Mouse (Mus musculus): ENCODE data around the gene Syt2.
A peak's percentile ranks its signal among the peaks of the same experiment; 100 is the strongest.

Gene Syt2

DNA sequence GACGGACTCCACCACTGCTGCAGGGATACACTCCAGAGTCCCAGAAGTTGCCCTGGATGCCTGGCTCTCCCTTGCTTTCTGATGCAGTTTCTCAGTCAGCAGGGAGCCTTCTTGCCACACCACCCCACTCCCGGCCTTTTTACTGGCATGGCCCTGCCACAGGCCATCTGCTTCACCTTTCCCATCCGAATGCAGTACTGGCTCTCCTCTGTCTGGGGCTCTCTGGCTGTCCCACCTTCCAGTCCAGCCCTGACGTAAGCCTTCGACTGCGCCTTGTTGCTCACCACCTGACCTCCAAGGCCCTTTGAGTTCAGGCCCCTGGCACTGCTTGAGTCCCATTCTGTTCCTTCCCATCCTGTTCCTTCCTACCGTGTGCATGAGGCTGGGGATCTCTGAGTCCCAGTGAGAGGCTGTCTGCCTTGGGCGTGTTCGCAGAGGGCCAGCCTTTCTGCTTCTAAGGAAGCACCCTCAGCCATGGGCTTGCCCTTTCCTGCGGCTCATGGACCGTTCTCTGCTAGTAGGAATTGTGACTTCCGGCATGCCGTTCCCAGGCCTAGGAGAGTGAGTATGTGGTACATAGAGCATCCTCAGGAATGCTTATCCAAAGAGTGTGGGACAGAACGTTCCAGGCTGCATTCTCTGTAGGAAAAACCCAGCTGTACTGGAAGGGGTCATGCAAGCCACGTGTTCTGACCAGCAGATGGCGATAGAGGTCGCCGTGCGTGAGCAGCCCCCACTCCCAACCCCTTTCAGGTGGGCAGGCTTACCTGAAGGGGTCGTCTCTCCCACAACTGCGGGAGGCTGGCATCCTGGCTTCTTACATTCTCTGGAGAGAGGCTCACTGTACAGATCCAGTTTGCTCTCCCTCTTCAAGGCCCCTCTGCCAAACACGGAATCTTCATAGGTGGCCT is 58.2 kb downstream of the Syt2 start:
- peak; percentile 36 for DNase-seq (ENCODE audit: low read depth, low spot score)

DNA sequence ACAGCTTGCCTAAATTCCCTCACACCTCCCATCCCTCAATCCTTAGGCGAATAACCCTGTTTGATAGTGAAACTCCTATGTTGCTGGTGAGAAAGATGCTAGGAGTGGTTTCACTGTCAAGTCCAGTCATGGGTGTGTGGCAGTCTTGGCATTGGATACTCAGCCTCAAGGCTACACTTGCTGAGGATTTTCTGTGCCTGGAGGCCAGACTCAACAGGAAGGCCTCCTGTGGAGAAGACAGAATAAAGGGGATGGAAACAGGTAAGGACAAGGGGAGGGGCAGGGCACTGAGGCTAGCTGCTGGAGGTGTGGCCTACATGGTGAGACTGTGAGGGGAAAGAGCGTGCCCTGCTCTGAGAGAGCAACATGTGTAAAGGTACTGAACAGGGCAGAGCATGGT is 60.1 kb downstream of the Syt2 start:
- no peak for DNase-seq (ENCODE audit: low read depth, low spot score)

- DNase-seq (ENCODE audit: low read depth, low spot score), result no peak
Measured at GRCm38 (mm10) chr1:134707516-134707915, 61.0 kb downstream of the Syt2 start.

DNA sequence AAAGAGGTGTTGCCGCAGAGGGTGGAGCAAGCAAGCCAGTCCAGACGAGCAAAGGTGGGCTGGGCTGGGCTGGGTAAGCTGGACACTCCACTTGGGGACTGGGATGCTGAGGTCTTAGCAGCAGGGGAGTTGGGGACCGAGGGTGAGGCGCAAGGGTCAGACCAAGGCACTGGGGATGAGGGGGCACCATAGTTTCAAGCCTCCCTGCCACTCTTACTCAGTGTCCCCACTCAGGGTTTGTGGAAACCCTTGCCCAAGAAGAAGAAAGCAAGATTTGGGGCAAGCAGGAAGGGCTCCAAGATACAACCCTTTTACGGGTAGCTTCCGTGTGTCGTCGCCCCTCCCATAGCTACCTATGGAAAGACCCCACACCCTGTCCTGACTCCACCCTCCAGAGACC is 61.8 kb downstream of the Syt2 start:
- no peak for DNase-seq (ENCODE audit: low read depth, low spot score)

- DNase-seq (ENCODE audit: low read depth, low spot score), result peak; percentile 37
Measured at GRCm38 (mm10) chr1:134708801-134709385, 62.4 kb downstream of the Syt2 start.

- no peak for DNase-seq (ENCODE audit: low read depth, low spot score)
Measured at GRCm38 (mm10) chr1:134709411-134710306, 63.2 kb downstream of the Syt2 start.

- DNase-seq (ENCODE audit: low read depth, low spot score), result no peak
Measured at GRCm38 (mm10) chr1:134711061-134711460, 64.6 kb downstream of the Syt2 start.

GRCm38 (mm10) chr1:134711653-134712052 is 65.2 kb downstream of the Syt2 start:
- DNase-seq (ENCODE audit: low read depth, low spot score), result no peak

DNA sequence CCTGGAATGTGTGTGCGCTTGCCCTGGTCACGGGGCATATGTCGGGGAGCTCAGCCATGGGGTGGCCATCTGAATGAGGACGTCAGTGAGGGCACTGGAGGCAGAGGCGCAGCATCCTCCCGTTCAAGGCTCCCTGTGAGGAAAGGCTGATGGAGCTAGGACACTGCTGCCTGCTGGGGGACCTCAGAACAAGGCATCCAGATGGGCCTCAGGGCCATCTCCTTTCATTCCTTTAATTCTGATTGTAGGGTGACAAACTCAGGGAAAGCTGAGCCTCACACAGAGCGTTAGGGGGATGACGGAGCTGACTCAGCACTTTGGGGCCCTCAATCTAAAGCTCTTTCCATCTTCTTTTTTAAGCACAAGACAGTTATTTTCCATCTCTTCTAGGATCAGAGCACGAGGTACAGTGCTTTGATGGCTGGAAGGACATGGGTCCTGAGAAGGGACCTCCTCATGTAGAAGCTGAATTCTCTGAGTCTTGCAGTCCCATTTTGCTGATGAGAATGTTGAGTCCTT is 66.4 kb downstream of the Syt2 start:
- no peak for DNase-seq (ENCODE audit: low read depth, low spot score)

DNA sequence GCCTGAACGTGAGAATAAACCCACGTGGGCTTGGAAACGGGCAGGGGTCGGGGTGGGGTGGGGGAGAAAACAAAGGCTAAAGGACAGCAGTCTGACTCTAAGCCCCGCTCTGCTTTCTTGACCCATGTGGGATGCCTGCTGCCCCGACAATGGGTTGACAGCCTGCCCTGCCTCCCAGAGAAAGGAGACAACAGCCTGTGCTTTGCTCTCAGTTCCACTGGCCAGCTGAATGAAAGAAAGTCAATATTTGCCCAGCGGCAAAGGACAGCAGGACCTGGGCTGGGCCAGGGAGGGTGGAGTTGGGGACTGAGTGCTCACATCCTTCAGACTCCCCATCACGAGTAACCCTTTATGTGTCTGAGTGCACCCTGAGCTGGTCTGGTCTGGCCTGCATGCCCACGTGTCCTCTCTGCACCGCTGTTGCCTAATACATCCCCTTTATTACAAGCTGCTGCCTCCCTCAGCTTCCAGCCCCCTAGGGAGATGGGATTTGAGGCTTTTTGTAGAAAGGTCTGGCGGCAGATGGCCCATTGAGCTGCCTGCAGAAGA is 67.0 kb downstream of the Syt2 start:
- DNase-seq (ENCODE audit: low read depth, low spot score), result no peak

DNA sequence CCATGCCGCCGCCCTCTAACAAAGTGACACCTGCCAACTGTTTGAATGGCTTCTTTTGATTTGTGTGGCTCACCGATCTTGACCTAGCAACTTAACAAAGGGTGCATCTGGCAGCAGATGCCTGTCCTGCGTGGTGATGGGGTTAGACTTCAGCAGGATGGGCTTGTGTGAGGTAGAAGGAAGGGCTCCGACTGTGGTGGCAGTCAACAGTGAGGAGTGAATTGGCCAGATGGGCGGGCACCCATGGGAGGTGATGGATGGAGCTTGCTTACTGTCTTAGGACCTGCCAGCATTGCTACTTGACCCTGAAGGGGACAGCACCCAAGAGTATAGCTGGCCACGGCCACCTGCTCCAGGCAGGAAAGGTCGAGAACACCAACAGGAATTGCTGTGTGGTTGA is 67.7 kb downstream of the Syt2 start:
- DNase-seq (ENCODE audit: low read depth, low spot score), result no peak

- no peak for DNase-seq (ENCODE audit: low read depth, low spot score)
Measured at GRCm38 (mm10) chr1:134715092-134715491, 68.6 kb downstream of the Syt2 start.

GRCm38 (mm10) chr1:134719718-134720304 is 73.3 kb downstream of the Syt2 start:
- DNase-seq (ENCODE audit: low read depth, low spot score), result no peak

DNA sequence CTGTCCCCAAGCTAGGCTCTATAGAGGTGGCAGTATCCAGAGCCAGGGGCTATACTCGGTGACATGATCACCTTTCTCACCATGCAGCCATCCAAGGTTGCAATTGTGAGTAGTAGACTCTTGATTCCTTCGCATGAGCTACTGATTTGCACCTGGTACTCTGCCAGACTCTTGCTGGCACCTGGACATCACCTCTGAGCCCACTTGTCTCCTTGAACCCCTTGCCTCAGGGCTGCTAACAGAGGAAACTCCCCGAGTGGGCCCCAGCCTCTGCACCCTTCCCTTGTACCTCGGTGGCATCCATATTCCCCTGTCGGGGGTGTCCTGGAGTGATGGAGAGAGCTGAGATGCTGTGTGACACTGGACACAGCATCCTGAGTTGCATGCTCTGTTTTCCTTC is 75.0 kb downstream of the Syt2 start:
- no peak for DNase-seq (ENCODE audit: low read depth, low spot score)

GRCm38 (mm10) chr1:134722891-134723290 is 76.4 kb downstream of the Syt2 start:
- DNase-seq (ENCODE audit: low read depth, low spot score), result no peak

- DNase-seq (ENCODE audit: low read depth, low spot score), result no peak
Measured at GRCm38 (mm10) chr1:134725276-134725675, 78.8 kb downstream of the Syt2 start.

- DNase-seq (ENCODE audit: low read depth, low spot score), result no peak
Measured at GRCm38 (mm10) chr1:134726480-134726879, 80.0 kb downstream of the Syt2 start.

- no peak for DNase-seq (ENCODE audit: low read depth, low spot score)
Measured at GRCm38 (mm10) chr1:134727256-134727655, 80.8 kb downstream of the Syt2 start.

DNA sequence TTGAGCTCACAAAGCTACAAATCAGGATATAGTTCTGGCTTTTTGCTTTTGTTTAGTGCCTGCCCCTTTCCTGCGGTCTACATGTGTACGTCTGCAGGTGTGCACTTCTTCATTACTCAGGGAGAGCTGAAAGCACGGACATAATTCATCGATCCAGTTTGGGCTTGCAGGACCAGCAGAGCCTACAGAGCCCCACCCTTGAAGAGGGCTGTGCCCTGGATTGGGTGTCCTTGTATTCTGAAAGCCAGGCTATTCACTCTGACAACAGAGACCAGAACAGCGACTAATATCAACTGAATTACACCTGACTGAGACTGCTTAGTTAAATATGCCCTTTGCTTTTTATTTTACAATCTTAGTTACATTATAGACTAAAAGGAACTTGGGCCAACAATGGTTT is 87.2 kb downstream of the Syt2 start:
- DNase-seq (ENCODE audit: low read depth, low spot score), result no peak

DNA sequence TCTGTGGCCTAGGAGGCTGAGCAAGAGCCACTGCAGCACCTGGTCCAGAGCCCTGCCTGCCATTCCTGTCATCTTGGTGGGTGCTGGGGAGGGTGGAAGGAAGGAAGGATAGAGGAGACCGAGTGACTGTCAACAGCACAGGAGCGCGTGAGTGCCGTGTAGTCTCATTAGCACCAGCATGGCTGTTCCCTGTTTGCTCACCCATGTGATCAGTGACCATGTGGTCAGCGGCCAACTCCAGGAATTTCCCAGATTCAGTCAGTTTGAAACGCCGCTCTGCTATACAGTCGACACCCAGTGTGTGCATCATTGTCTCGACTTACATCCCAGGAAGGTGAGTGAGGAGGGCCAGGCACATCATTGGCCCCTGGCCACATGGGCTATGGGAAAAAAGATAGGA is 91.0 kb downstream of the Syt2 start:
- DNase-seq (ENCODE audit: low read depth, low spot score), result no peak

DNA sequence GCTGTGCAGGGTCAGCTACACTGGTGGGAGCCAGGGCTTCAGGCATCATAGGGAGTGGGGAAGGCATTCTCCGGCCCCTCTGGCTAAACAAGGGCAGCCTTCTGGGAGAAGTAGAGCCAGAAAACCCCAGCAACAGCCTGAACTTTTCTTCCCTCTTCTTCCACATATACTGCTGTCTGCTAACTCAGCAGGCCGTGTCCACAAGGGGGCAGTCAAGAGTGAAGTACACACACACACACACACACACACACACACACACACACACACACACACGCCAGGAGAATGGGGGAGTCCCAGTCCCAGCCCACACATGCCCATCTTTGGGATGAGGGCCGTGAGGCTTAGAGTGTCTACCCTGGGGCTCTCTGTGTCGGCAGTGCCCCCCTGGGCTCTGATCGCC is 95.0 kb downstream of the Syt2 start:
- no peak for DNase-seq (ENCODE audit: low read depth, low spot score)

Data from retina, postnatal 7 days (tissue).